Mouse (Mus musculus) forebrain, embryonic 16.5 days (tissue): ENCODE data around the gene Trim17. TPM values are rescaled to one million over a fixed set of nuclear protein-coding genes. Genes with fewer than 3 reads are reported as not detected.

ENCODE experiments used
- ATAC-seq: fragments of 200-750 bp; cut with Nextera tagmentation; 2 replicates; pipeline ENCODE4 v1.8.0; 2017; ENCODE audit warnings: mild to moderate bottlenecking, moderate library complexity
- H3K27ac ChIP-seq: fragments of 300-500 bp; sonication (generic); 2 replicates; pipeline ENCODE4 v1.5.1; 2014; ENCODE audit warnings: low read length, control low read depth
- H3K27me3 ChIP-seq: fragments of 300-500 bp; sonication (generic); replicated peaks from 2 replicates; pipeline ENCODE4 v1.6.1; 2014; ENCODE audit warnings: low read length; ENCODE audit not compliant: control insufficient read depth, insufficient read depth
- H3K36me3 ChIP-seq: fragments of 300-500 bp; sonication (generic); 2 replicates; pipeline ENCODE4 v1.6.1; 2014; ENCODE audit not compliant: control insufficient read depth, insufficient read depth
- H3K4me1 ChIP-seq: fragments of 300-500 bp; sonication (generic); replicated peaks from 2 replicates; pipeline ENCODE4 v1.6.1; 2014; ENCODE audit warnings: low read length; ENCODE audit not compliant: control insufficient read depth, insufficient read depth
- H3K4me2 ChIP-seq: fragments of 300-500 bp; sonication (generic); 2 replicates; pipeline ENCODE4 v1.6.1; 2014; ENCODE audit warnings: mild to moderate bottlenecking, low read length, control low read depth
- H3K4me3 ChIP-seq: fragments of 300-500 bp; sonication (generic); replicated peaks from 2 replicates; pipeline ENCODE4 v1.5.1; 2014; ENCODE audit warnings: mild to moderate bottlenecking, low read length, control low read depth
- H3K9ac ChIP-seq: fragments of 300-500 bp; sonication (generic); replicated peaks from 2 replicates; pipeline ENCODE4 v1.6.1; 2014; ENCODE audit warnings: low read depth, low read length, control low read depth
- H3K9me3 ChIP-seq: fragments of 300-500 bp; sonication (generic); 2 replicates; pipeline ENCODE4 v1.6.1; 2016; ENCODE audit warnings: low read length; ENCODE audit not compliant: control insufficient read depth
- WGBS: fragments of 180-500 bp; shearing (Covaris S2); extraction: QIAGEN DNeasy Blood & Tissue Kit; methylation state at CpG from one replicate; pipeline ENCODE4 v1.1.7; 2014; 5-methylcytosine and 5-hydroxymethylcytosine counted together
- polyA plus RNA-seq: library from polyadenylated mRNA; unstranded; fragments of >200 nt; fragmentation: Nextera tagmentation; extraction: Ambion mirVana; gene quantifications from 2 replicates; pipeline ENCODE4 v1.2.1, GENCODE M21; 2015

Trim17 gene
- polyA plus RNA-seq, 1 experiment from 2014 or later = 2.0 TPM

- Histone ChIP-seq H3K9me3 (no peaks in the 10 kb centered on the region), H3K9ac (peak overlapping the region; percentile 60), H3K36me3 (peaks cover 5% of the 10 kb centered on the region; the same call in 1 of the 2 replicates), H3K4me3 (peak overlapping the region; percentile 50), H3K27me3 (peaks cover 3% of the 10 kb centered on the region; the same call in 1 of the 2 replicates), H3K4me2 (peak overlapping the region; percentile 72), H3K4me1 (peaks cover 6% of the 10 kb centered on the region), H3K27ac (no peak overlapping the region)
- WGBS = under 1% methylated on average over 34 of the region's 35 CpGs
- peak; percentile 67 for ATAC-seq
These were observed 39.9 kb downstream of the Trim17 start for GRCm38 (mm10) chr11:58994337-58994826.

- Histone ChIP-seq H3K4me2 (peak overlapping the region; percentile 72), H3K4me1 (peaks cover 6% of the 10 kb centered on the region), H3K27me3 (peaks cover 3% of the 10 kb centered on the region; the same call in 1 of the 2 replicates), H3K36me3 (peaks cover 5% of the 10 kb centered on the region; the same call in 1 of the 2 replicates), H3K9me3 (no peaks in the 10 kb centered on the region), H3K27ac (no peak overlapping the region), H3K4me3 (peak overlapping the region; percentile 50), H3K9ac (no peak overlapping the region)
- 78% methylated on average over 9 of the region's 9 CpGs for WGBS
- no peak for ATAC-seq
These were observed 40.7 kb downstream of the Trim17 start for GRCm38 (mm10) chr11:58995061-58995806.

GRCm38 (mm10) chr11:58995807-58996370 lies 41.4 kb downstream of the Trim17 start:
- Histone ChIP-seq H3K9ac (no peak overlapping the region), H3K4me1 (peaks cover 6% of the 10 kb centered on the region), H3K4me3 (no peak overlapping the region), H3K9me3 (no peaks in the 10 kb centered on the region), H3K27ac (no peak overlapping the region), H3K4me2 (no peak overlapping the region), H3K27me3 (peaks cover 3% of the 10 kb centered on the region; the same call in 1 of the 2 replicates), H3K36me3 (peaks cover 1% of the 10 kb centered on the region; the same call in 1 of the 2 replicates)
- 55% methylated on average over 12 of the region's 12 CpGs for WGBS
- ATAC-seq = no peak

- H3K4me1 ChIP-seq = peaks cover 6% of the 10 kb centered on the region
- ATAC-seq = no peak
- no peak overlapping the region for H3K27ac ChIP-seq
- no peak overlapping the region for H3K4me3 ChIP-seq
- H3K4me2 ChIP-seq = no peak overlapping the region
- peaks cover 3% of the 10 kb centered on the region; the same call in 1 of the 2 replicates for H3K27me3 ChIP-seq
- no peaks in the 10 kb centered on the region for H3K36me3 ChIP-seq
- WGBS = 88% methylated on average over 5 of the region's 5 CpGs
- no peak overlapping the region for H3K9ac ChIP-seq
- H3K9me3 ChIP-seq = no peaks in the 10 kb centered on the region
These were observed 43.1 kb downstream of the Trim17 start for GRCm38 (mm10) chr11:58997541-58997940.

- Histone ChIP-seq H3K9me3 (no peaks in the 10 kb centered on the region), H3K27ac (no peak overlapping the region), H3K4me3 (no peak overlapping the region), H3K36me3 (no peaks in the 10 kb centered on the region), H3K27me3 (peaks cover 3% of the 10 kb centered on the region; the same call in 1 of the 2 replicates), H3K4me2 (no peak overlapping the region), H3K9ac (no peak overlapping the region), H3K4me1 (peaks cover 6% of the 10 kb centered on the region)
- WGBS = 68% methylated on average over 11 of the region's 11 CpGs
- no peak for ATAC-seq
These were observed 44.7 kb downstream of the Trim17 start for GRCm38 (mm10) chr11:58999158-58999557.

GRCm38 (mm10) chr11:58999830-59000229 lies 45.3 kb downstream of the Trim17 start:
- 80% methylated on average over 6 of the region's 6 CpGs for WGBS
- ATAC-seq = no peak
- H3K4me1 ChIP-seq = peaks cover under 1% of the 10 kb centered on the region
- no peak overlapping the region for H3K4me3 ChIP-seq
- H3K9ac ChIP-seq = no peak overlapping the region
- H3K27ac ChIP-seq = no peak overlapping the region
- no peak overlapping the region for H3K4me2 ChIP-seq
- no peaks in the 10 kb centered on the region for H3K9me3 ChIP-seq
- H3K36me3 ChIP-seq = no peaks in the 10 kb centered on the region
- peaks cover 3% of the 10 kb centered on the region; the same call in 1 of the 2 replicates for H3K27me3 ChIP-seq

GRCm38 (mm10) chr11:59000635-59001034 lies 46.1 kb downstream of the Trim17 start:
- no peak overlapping the region for H3K27ac ChIP-seq
- 95% methylated on average over 21 of the region's 21 CpGs for WGBS
- H3K9ac ChIP-seq = no peak overlapping the region
- H3K36me3 ChIP-seq = no peaks in the 10 kb centered on the region
- H3K4me3 ChIP-seq = no peak overlapping the region
- no peak overlapping the region for H3K4me2 ChIP-seq
- no peaks in the 10 kb centered on the region for H3K9me3 ChIP-seq
- ATAC-seq = no peak
- no peaks in the 10 kb centered on the region for H3K27me3 ChIP-seq
- H3K4me1 ChIP-seq = no peaks in the 10 kb centered on the region

GRCm38 (mm10) chr11:59002327-59003079 lies 48.0 kb downstream of the Trim17 start:
- 76% methylated on average over 7 of the region's 7 CpGs for WGBS
- H3K4me3 ChIP-seq = no peak overlapping the region

GRCm38 (mm10) chr11:59015052-59015451 lies 60.6 kb downstream of the Trim17 start:
- 35% methylated on average over 9 of the region's 9 CpGs for WGBS
- H3K36me3 ChIP-seq = no peaks in the 10 kb centered on the region
- no peak overlapping the region for H3K9ac ChIP-seq
- H3K4me1 ChIP-seq = no peaks in the 10 kb centered on the region
- ATAC-seq = no peak
- no peaks in the 10 kb centered on the region for H3K9me3 ChIP-seq
- no peak overlapping the region for H3K4me2 ChIP-seq
- H3K4me3 ChIP-seq = no peak overlapping the region
- H3K27ac ChIP-seq = no peak overlapping the region
- no peaks in the 10 kb centered on the region for H3K27me3 ChIP-seq

More at GRCm38 (mm10) chr11:59002327-59003079, 48.0 kb downstream of the Trim17 start:
- Histone ChIP-seq H3K27ac (no peak overlapping the region), H3K9me3 (no peaks in the 10 kb centered on the region), H3K4me1 (no peaks in the 10 kb centered on the region), H3K36me3 (no peaks in the 10 kb centered on the region), H3K4me2 (no peak overlapping the region), H3K9ac (no peak overlapping the region), H3K27me3 (no peaks in the 10 kb centered on the region)
- no peak for ATAC-seq
